Mouse (Mus musculus) CH12F3 (cell line): ENCODE data around the gene Wdr6.

Experiments used
- in situ Hi-C: fragments of 300-500 bp; cut with MboI; formaldehyde crosslinking; loops from 2 replicates; pipeline ENCODE4 v1.14.3; 2020; ENCODE audit warnings: low sequenced_read_pairs

Gene Wdr6

GRCm38 (mm10) chr9:108525400-108525799 is 53.1 kb downstream of the Wdr6 start:
- in situ Hi-C loops, result no loop called here

DNA sequence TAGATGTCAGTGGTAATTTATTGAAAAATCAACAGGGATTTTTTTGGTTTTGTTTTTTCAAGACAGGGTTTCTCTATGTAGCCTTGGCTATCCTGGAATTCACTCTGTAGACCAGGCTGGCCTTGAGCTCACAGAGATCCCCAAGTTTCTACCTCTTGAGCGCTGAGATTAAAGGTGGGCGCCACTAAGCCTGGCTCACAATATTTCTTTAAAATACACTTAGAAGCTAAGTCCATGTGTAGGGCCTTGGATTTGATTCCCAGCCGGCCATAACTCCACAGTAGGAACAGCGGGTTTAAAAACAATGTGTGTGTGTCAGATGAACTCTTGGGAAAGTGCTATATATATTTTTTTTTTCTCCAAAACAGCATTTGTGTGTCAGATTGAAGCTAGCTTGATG is 55.2 kb downstream of the Wdr6 start:
- in situ Hi-C loops, result no loop called here
